Mouse (Mus musculus): ENCODE data around the gene Fundc2. TPM values are rescaled to one million over a fixed set of nuclear protein-coding genes. Genes with fewer than 3 reads are reported as not detected.
A peak's percentile ranks its signal among the peaks of the same experiment; 100 is the strongest.

The Fundc2 gene
- 35.5 and 44.5 TPM in 2 replicates for polyA plus RNA-seq (2014; fragmentation: Nextera tagmentation; extraction: Ambion mirVana)

- Histone ChIP-seq H3K9me3 (ENCODE audit: control insufficient read depth, low read length) (no peaks in the 10 kb centered on the region), H3K4me3 (replicated peaks; ENCODE audit: low read depth, low read length) (peak within 1 kb of the TSS; percentile 51), H3K4me1 (ENCODE audit: control insufficient read depth, insufficient read depth, low read length) (no peaks in the 10 kb centered on the region), H3K4me2 (ENCODE audit: low read length) (peak within 1 kb of the TSS; percentile 54), H3K36me3 (ENCODE audit: control insufficient read depth, insufficient read depth, low read length) (no peaks in the 10 kb centered on the region), H3K9ac (replicated peaks; ENCODE audit: low read length) (peak within 1 kb of the TSS; percentile 57; the same call in 1 of the 2 replicates), H3K27ac (replicated peaks; ENCODE audit: low read depth, low read length) (peak within 1 kb of the TSS; percentile 71), H3K27me3 (ENCODE audit: control insufficient read depth, insufficient read depth, low read length) (no peaks in the 10 kb centered on the region)
- DNase-seq (peak; percentile 87), ATAC-seq (ENCODE audit: low FRiP score, low TSS enrichment) (peak; percentile 96)
- 19% methylated on average over 24 of the region's 25 CpGs for WGBS
Observed at GRCm38 (mm10) chrX:75382195-75382771, at the start of gene Fundc2, which contains the start of gene F8. Gene Fundc2 (plus strand): TSS chrX:75382399. Gene F8 (minus strand): TSS chrX:75382615.

GRCm38 (mm10) chrX:75370197-75370596, 12.0 kb upstream of the Fundc2 start:
- H3K27ac ChIP-seq (replicated peaks; ENCODE audit: low read depth, low read length) = no peak overlapping the region
- ATAC-seq (ENCODE audit: low FRiP score, low TSS enrichment) = no peak
- no peaks in the 10 kb centered on the region for H3K36me3 ChIP-seq (ENCODE audit: control insufficient read depth, insufficient read depth, low read length)
- H3K4me2 ChIP-seq (ENCODE audit: low read length) = no peak overlapping the region
- no peaks in the 10 kb centered on the region for H3K9me3 ChIP-seq (ENCODE audit: control insufficient read depth, low read length)
- no peaks in the 10 kb centered on the region for H3K27me3 ChIP-seq (ENCODE audit: control insufficient read depth, insufficient read depth, low read length)
- no peaks in the 10 kb centered on the region for H3K4me1 ChIP-seq (ENCODE audit: control insufficient read depth, insufficient read depth, low read length)
- DNase-seq = no peak
- H3K4me3 ChIP-seq (replicated peaks; ENCODE audit: low read depth, low read length) = no peak overlapping the region
- H3K9ac ChIP-seq (replicated peaks; ENCODE audit: low read length) = no peak overlapping the region

DNA sequence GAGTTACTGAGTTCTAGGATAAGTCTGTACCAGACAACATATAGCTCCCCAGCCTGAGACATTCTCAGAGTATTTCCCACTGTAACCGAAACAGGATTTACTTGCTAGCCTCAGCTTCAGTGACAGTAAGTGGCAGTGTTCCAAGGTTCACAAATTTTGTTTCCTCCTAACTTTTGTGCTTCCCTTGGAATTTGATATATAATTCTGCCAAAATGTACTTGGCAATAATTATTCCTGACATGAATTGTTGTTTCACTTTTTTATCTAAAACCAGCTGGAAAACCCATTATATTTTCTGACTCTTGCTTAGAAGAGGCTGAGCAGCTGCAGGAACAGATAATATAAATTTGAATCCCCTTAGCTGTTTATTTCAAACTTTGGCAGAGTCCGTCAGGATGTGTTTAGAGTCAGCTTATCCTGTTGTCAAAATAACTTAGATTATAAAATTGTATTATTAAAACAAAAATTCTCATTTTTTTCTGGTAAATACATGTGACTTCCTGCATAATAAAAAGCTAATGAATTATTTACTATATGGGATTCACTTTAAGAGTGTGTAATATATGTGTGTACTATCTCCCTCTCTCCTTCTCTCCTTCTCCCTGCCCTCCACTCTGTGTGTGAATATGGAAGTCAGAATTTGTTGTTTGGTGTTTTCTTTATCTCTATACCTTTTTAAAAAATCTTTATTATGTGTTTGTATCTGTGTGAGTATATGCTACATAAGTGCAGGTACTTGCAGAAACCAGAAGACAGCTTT, 9.4 kb upstream of the Fundc2 start:
- Histone ChIP-seq H3K9ac (replicated peaks; ENCODE audit: low read length) (no peak overlapping the region), H3K27me3 (ENCODE audit: control insufficient read depth, insufficient read depth, low read length) (no peaks in the 10 kb centered on the region), H3K36me3 (ENCODE audit: control insufficient read depth, insufficient read depth, low read length) (no peaks in the 10 kb centered on the region), H3K4me3 (replicated peaks; ENCODE audit: low read depth, low read length) (no peak overlapping the region), H3K27ac (replicated peaks; ENCODE audit: low read depth, low read length) (no peak overlapping the region), H3K9me3 (ENCODE audit: control insufficient read depth, low read length) (no peaks in the 10 kb centered on the region), H3K4me1 (ENCODE audit: control insufficient read depth, insufficient read depth, low read length) (no peaks in the 10 kb centered on the region), H3K4me2 (ENCODE audit: low read length) (no peak overlapping the region)
- DNase-seq = no peak
- WGBS = 83% methylated on average over 2 of the region's 2 CpGs
- no peak for ATAC-seq (ENCODE audit: low FRiP score, low TSS enrichment)

- Histone ChIP-seq H3K4me2 (ENCODE audit: low read length) (no peak overlapping the region), H3K9me3 (ENCODE audit: control insufficient read depth, low read length) (no peaks in the 10 kb centered on the region), H3K27ac (replicated peaks; ENCODE audit: low read depth, low read length) (no peak overlapping the region), H3K9ac (replicated peaks; ENCODE audit: low read length) (no peak overlapping the region), H3K4me3 (replicated peaks; ENCODE audit: low read depth, low read length) (no peak overlapping the region), H3K36me3 (ENCODE audit: control insufficient read depth, insufficient read depth, low read length) (no peaks in the 10 kb centered on the region), H3K27me3 (ENCODE audit: control insufficient read depth, insufficient read depth, low read length) (no peaks in the 10 kb centered on the region), H3K4me1 (ENCODE audit: control insufficient read depth, insufficient read depth, low read length) (no peaks in the 10 kb centered on the region)
- ATAC-seq (ENCODE audit: low FRiP score, low TSS enrichment) (no peak), DNase-seq (no peak)
Observed at GRCm38 (mm10) chrX:75376815-75377214, 5.4 kb upstream of the Fundc2 start.

DNA sequence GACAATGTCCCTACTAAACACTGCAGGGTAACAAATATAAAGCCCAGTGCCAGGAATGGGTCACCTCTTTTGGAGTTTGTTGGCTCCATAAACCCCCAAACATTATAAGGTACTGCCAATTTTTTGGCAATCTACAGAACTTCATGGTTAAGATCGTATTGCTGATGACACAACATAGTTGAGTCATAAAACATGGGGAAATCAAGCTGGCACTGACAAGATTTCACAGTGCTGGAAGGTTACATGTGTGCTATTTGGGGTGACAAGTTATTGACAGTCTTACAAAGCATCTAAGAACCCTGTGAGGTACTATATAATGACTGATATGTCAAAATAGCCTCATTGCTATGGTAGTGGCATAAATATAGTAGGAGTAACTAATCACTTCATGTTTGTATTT, 1.0 kb upstream of the Fundc2 start:
- no peaks in the 10 kb centered on the region for H3K27me3 ChIP-seq (ENCODE audit: control insufficient read depth, insufficient read depth, low read length)
- H3K27ac ChIP-seq (replicated peaks; ENCODE audit: low read depth, low read length) = no peak overlapping the region
- no peak overlapping the region for H3K9ac ChIP-seq (replicated peaks; ENCODE audit: low read length)
- no peak overlapping the region for H3K4me2 ChIP-seq (ENCODE audit: low read length)
- WGBS = 79% methylated on average over 1 of the region's 1 CpGs
- no peak for ATAC-seq (ENCODE audit: low FRiP score, low TSS enrichment)
- no peaks in the 10 kb centered on the region for H3K9me3 ChIP-seq (ENCODE audit: control insufficient read depth, low read length)
- H3K36me3 ChIP-seq (ENCODE audit: control insufficient read depth, insufficient read depth, low read length) = no peaks in the 10 kb centered on the region
- no peak overlapping the region for H3K4me3 ChIP-seq (replicated peaks; ENCODE audit: low read depth, low read length)
- no peaks in the 10 kb centered on the region for H3K4me1 ChIP-seq (ENCODE audit: control insufficient read depth, insufficient read depth, low read length)
- DNase-seq = no peak

- Histone ChIP-seq H3K4me1 (ENCODE audit: control insufficient read depth, insufficient read depth, low read length) (no peaks in the 10 kb centered on the region), H3K27me3 (ENCODE audit: control insufficient read depth, insufficient read depth, low read length) (no peaks in the 10 kb centered on the region), H3K4me3 (replicated peaks; ENCODE audit: low read depth, low read length) (peak overlapping the region; percentile 51), H3K4me2 (ENCODE audit: low read length) (peak overlapping the region; percentile 54), H3K9me3 (ENCODE audit: control insufficient read depth, low read length) (no peaks in the 10 kb centered on the region), H3K36me3 (ENCODE audit: control insufficient read depth, insufficient read depth, low read length) (no peaks in the 10 kb centered on the region), H3K27ac (replicated peaks; ENCODE audit: low read depth, low read length) (no peak overlapping the region), H3K9ac (replicated peaks; ENCODE audit: low read length) (peak overlapping the region; percentile 57; the same call in 1 of the 2 replicates)
- peak; percentile 2 for DNase-seq
- ATAC-seq (ENCODE audit: low FRiP score, low TSS enrichment) = peak; percentile 18; the same call in 1 of the 2 replicates
- WGBS = 76% methylated on average over 5 of the region's 5 CpGs
Observed at GRCm38 (mm10) chrX:75381699-75382098, 500 bp upstream of the Fundc2 start.

DNA sequence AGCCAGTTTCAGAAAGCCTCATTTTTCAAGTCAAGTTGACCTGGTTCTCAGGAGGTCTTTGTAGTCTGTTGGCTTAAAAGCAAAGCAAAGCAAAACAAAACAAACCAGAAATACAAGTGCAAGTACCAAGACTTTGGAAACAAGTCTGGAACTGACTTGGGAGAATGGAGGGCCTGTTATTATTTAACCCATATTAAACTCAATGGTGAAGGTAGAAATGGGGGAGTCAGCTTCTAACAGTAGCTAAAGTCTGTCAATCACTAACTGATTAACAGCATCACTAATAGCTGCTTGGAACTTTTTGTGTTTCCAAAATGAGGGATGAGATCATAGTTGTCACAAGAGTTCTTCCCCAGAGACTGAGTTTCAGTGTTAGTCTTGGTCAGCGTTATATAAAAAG, 17.3 kb downstream of the Fundc2 start:
- Histone ChIP-seq H3K36me3 (ENCODE audit: control insufficient read depth, insufficient read depth, low read length) (peaks cover 11% of the 10 kb centered on the region), H3K27me3 (ENCODE audit: control insufficient read depth, insufficient read depth, low read length) (no peaks in the 10 kb centered on the region), H3K4me2 (ENCODE audit: low read length) (no peak overlapping the region), H3K27ac (replicated peaks; ENCODE audit: low read depth, low read length) (no peak overlapping the region), H3K9ac (replicated peaks; ENCODE audit: low read length) (no peak overlapping the region), H3K9me3 (ENCODE audit: control insufficient read depth, low read length) (no peaks in the 10 kb centered on the region), H3K4me3 (replicated peaks; ENCODE audit: low read depth, low read length) (no peak overlapping the region), H3K4me1 (ENCODE audit: control insufficient read depth, insufficient read depth, low read length) (no peaks in the 10 kb centered on the region)
- ATAC-seq (ENCODE audit: low FRiP score, low TSS enrichment) (no peak), DNase-seq (no peak)
- 95% methylated on average over 1 of the region's 1 CpGs for WGBS

DNA sequence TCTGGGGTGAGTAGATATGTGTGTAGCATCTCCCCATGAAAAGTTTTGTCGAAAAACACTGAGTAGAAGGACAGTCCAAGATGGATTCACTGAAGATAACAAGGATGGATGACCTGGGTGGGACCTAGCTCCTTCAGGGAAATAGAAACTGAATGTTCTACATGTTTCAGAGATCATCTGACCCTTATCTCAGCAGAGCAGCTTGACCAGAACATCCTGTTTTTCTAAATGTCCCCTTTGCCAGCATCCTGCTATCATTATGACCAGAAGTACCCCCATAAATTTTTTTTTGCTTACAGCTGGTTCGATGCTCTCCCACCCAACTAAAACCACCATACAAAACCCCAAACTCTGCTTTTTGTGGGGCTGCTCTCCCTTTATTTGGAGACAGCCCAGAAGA, 20.5 kb downstream of the Fundc2 start:
- no peak for ATAC-seq (ENCODE audit: low FRiP score, low TSS enrichment)

GRCm38 (mm10) chrX:75403350-75403749, 21.2 kb downstream of the Fundc2 start:
- H3K36me3 ChIP-seq (ENCODE audit: control insufficient read depth, insufficient read depth, low read length) = peaks cover 11% of the 10 kb centered on the region; the same call in 1 of the 2 replicates

More for the DNA sequence above, 20.5 kb downstream of the Fundc2 start:
- Histone ChIP-seq H3K36me3 (ENCODE audit: control insufficient read depth, insufficient read depth, low read length) (peaks cover 11% of the 10 kb centered on the region; the same call in 1 of the 2 replicates), H3K27me3 (ENCODE audit: control insufficient read depth, insufficient read depth, low read length) (no peaks in the 10 kb centered on the region), H3K27ac (replicated peaks; ENCODE audit: low read depth, low read length) (no peak overlapping the region), H3K4me3 (replicated peaks; ENCODE audit: low read depth, low read length) (no peak overlapping the region), H3K4me2 (ENCODE audit: low read length) (no peak overlapping the region), H3K9ac (replicated peaks; ENCODE audit: low read length) (no peak overlapping the region), H3K9me3 (ENCODE audit: control insufficient read depth, low read length) (no peaks in the 10 kb centered on the region), H3K4me1 (ENCODE audit: control insufficient read depth, insufficient read depth, low read length) (no peaks in the 10 kb centered on the region)
- DNase-seq = no peak
- 91% methylated on average over 2 of the region's 2 CpGs for WGBS

More at GRCm38 (mm10) chrX:75403350-75403749, 21.2 kb downstream of the Fundc2 start:
- Histone ChIP-seq H3K9me3 (ENCODE audit: control insufficient read depth, low read length) (no peaks in the 10 kb centered on the region), H3K9ac (replicated peaks; ENCODE audit: low read length) (no peak overlapping the region), H3K4me3 (replicated peaks; ENCODE audit: low read depth, low read length) (no peak overlapping the region), H3K4me1 (ENCODE audit: control insufficient read depth, insufficient read depth, low read length) (no peaks in the 10 kb centered on the region), H3K27me3 (ENCODE audit: control insufficient read depth, insufficient read depth, low read length) (no peaks in the 10 kb centered on the region), H3K4me2 (ENCODE audit: low read length) (no peak overlapping the region), H3K27ac (replicated peaks; ENCODE audit: low read depth, low read length) (no peak overlapping the region)
- DNase-seq (no peak), ATAC-seq (ENCODE audit: low FRiP score, low TSS enrichment) (no peak)
